Mouse (Mus musculus): ENCODE results near the gene Apobr.
A peak's percentile ranks its signal among the peaks of the same experiment; 100 is the strongest.

Apobr gene

DNA sequence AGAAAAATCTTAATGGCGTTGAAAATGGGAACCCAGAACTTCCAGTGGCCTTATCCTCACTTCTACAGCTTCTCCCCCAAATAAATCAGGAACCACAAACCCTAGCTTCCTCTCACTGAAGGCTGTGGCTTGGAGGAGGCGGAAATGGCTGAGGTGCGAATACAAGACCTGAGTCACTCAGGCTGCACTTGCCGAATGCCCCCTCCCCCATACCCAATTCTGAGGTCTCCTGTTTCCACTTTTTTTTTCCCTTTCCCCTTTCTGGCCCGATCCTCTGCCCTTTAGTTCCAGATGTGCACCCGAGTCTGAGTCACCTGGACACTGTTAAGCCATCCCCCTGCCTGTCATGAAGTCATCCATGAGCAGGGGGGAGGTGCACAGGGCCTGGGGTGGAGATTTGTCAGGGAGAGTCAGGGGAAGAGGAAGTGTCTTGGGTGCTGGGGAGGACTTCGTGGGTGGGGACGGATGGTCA lies at the start of gene Apobr:
Gene Apobr (plus strand): TSS at position 437 of the 472 bp plus-strand sequence.
- no peak for DNase-seq

- DNase-seq: peak; percentile 31
These were observed 49.0 kb upstream of the Apobr start for GRCm38 (mm10) chr7:126535766-126536165.

- DNase-seq: no peak
These were observed 48.3 kb upstream of the Apobr start for GRCm38 (mm10) chr7:126536466-126536865.

- peak; percentile 19 for DNase-seq
These were observed 46.7 kb upstream of the Apobr start for GRCm38 (mm10) chr7:126537820-126538585.

GRCm38 (mm10) chr7:126541661-126542060 lies 43.1 kb upstream of the Apobr start:
- DNase-seq: no peak

- no peak for DNase-seq
These were observed 39.1 kb upstream of the Apobr start for GRCm38 (mm10) chr7:126545631-126546030.

DNA sequence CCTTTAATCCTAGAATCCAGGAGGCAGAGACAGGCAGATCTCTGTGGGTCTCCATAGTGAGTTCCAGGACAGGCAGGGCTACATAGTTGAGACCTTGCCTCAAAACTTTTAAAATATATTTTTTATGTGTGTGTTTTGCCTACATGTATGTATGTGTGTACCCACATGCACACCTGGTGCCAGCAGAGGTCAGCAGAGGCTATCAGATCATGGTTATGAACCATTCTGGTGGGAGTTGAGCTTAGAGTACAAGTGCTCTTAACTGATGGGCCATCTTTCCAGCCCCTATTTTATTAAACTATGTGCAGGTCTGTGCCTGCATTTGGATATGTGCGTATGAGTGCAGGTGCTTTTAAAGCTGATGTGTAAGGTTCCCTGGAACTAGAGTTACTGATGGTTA lies 29.9 kb upstream of the Apobr start:
- no peak for DNase-seq

DNA sequence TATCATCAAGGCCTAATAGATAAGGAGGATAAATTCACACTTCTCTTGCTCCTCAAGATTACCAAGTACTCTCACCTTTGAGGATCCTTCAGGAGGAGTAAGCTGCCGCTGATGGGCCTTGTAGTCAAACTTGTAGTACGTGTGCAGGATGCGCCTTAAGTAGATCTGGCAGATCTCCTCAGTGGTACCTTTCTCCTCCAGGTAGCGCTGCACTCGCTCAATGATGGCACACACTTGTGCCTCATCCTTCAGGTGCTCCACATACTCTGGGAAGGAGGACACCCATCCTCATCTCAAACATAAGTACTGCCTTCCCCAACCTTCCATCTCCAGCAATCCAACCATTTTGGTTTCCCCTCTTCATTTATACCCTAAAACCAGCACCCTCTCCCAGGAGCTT lies 28.1 kb upstream of the Apobr start:
- no peak for DNase-seq

- peak; percentile 51 for DNase-seq
These were observed 19.0 kb upstream of the Apobr start for GRCm38 (mm10) chr7:126565693-126566092.

DNA sequence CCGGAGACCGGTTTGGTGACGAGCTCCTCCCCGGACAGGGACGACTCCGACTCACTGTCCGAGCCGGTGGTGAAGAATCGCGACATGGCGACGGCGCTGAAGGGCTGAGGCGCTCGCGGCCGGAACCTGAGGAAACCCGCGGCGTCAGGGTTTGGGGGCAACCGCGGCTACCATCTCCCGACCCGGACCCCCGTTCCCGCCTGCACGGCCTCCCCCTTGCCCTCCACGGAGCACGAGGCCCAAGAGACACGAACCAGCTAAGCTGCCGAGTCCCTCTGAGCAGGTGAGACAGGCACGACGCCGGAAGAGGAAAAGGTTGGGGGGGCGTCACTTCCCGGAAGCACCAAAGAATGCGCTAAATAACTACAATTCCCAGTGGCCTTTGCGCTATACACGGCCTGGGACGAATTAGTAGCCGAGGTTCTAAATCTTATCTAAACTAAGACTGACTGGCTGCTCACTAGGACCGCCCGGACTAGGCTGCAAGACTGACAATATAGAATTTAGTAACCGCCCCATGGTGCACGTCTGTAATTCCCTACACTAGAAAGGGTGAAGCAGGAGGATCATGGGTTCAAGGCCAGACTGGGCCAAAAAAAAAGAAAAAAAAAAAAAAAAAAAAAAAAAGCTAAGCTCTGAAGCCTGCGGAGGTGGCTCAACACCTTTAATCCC lies 18.5 kb upstream of the Apobr start, which contains the start of gene Eif3c:
Gene Eif3c (minus strand): TSS at position 318 of the 672 bp plus-strand sequence.
- peak; percentile 89 for DNase-seq

- DNase-seq: peak; percentile 77
These were observed 7.8 kb upstream of the Apobr start for GRCm38 (mm10) chr7:126576946-126577345.

- DNase-seq: peak; percentile 81
These were observed 5.6 kb upstream of the Apobr start for GRCm38 (mm10) chr7:126579172-126579571.

DNA sequence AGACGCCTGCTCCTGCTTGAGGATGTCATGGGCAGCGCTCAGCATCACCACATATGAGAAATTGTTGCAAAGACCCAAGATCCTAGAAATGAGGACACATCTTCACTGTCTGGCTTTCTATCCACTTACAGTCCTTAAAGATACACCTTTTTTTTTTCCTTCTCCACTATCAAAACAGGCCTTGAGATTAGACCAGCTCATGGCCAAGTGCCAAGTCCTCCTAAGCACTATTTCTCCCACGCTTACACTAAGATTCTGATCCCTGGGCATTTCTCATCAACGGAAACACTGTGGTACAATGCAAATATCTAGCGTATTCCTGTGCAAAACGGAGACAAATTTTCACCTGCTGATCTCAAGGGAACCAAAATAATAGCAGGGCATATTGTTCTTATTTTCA lies 3.1 kb upstream of the Apobr start:
- no peak for DNase-seq

DNA sequence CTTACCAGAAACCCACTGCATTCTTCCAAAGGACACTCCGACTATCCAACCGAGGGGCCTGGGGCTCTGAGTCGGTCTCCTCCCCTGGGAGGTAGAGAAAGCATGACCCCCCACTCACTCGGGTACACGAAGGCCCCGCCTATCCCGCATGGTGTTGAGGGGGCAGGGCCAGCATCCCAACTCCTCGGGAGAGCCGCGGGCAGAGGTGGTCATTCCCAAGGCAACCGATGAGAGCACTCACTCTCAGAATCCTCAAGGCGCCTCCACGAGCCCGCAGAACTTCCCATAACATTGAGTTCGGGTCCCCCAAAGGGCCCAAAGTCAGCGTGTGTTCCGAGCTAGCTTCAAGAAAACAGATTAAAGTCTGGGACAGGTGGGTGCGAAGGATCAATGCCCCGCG lies 2.0 kb upstream of the Apobr start:
- DNase-seq: peak; percentile 59

DNA sequence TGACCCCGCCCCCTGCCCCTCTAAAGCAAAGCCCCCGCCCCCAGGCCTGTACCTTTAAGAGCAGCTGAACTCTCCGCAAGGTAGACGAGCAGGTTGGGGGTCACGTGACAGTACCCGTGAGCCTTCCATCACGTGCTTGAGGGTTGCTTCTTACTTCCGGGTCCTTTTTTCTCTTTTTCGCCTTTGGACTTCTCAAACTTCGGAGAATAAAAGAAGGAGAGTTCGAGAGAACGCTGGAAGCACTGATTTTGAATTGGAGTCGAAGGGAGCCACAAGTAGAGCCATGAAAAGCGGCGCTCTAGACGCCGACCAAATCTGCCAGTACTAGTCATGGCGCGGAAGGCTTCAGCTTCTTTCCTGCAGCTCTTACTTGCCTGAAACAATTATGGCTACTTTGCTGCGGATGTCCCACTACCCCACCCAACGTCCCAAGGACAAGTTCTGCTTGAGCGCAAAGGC lies 1.5 kb upstream of the Apobr start:
- DNase-seq: peak; percentile 93

GRCm38 (mm10) chr7:126583761-126584160 lies 981 bp upstream of the Apobr start:
- DNase-seq: no peak

DNA sequence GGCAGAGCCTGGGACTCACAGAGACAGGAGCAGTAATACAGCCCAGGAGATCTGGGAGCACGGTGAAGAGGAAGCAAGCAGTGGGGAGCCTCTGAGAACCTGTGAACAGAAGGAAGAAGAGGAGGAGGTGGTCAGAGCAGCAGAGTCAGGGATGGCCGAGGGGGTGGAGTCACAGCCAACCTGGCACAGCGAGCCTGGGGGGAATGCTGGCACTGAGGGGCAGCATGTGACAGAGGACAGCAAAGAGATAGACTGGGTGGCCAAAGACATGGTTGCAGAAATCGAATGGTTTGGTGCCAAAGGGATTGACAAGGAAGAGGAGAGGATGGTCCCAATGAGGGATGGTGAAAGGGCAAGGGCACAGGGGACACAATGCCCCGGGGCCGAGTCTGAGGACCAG lies 975 bp downstream of the Apobr start, which contains the start of gene Cln3:
Gene Cln3 (minus strand): TSS at position 101 of the 400 bp plus-strand sequence.
- no peak for DNase-seq

GRCm38 (mm10) chr7:126586839-126587238 lies 2.1 kb downstream of the Apobr start:
- DNase-seq: peak; percentile 69

GRCm38 (mm10) chr7:126587779-126588178 lies 3.0 kb downstream of the Apobr start:
- DNase-seq: peak; percentile 86

GRCm38 (mm10) chr7:126594862-126595561 lies 10.3 kb downstream of the Apobr start, which contains the start of gene Il27:
TSS of gene Il27 (minus strand) at chr7:126594941.
- DNase-seq: no peak

GRCm38 (mm10) chr7:126595890-126596289 lies 11.1 kb downstream of the Apobr start:
- DNase-seq: no peak

DNA sequence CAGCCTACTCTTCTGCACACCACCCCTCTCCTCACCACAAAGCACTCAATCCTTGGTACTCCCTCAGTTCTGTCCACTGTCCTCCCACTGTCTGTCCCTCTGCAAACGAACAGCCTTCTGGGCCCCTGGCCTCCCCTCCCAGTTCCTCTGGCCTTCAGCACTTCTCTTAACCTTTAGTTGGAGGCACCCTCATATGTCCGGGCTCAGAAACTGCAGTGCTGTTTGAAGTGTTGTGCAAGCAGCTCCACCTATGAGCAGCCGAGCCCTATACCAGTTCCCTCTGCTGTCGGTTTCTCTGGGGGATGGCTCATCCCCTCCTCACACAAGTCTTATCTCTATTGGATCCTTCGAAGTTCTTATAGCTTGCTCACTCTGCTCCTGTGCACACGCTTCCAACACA lies 11.7 kb downstream of the Apobr start:
- no peak for DNase-seq

- no peak for DNase-seq
These were observed 14.2 kb downstream of the Apobr start for GRCm38 (mm10) chr7:126598919-126599318.
